Mouse (Mus musculus): ENCODE measurements around the gene Troap. TPM values are rescaled to one million over a fixed set of nuclear protein-coding genes. Genes with fewer than 3 reads are reported as not detected.

Gene Troap
- polyA plus RNA-seq, 1 experiment from 2014 or later, result 25.4 TPM

- Histone ChIP-seq H3K4me1 (replicated peaks) (peaks cover 26% of the 10 kb centered on the region; the same call in 1 of the 2 replicates), H3K9ac (peak overlapping the region; percentile 6; the same call in 1 of the 2 replicates), H3K4me3 (replicated peaks) (peak overlapping the region; percentile 61), H3K27me3 (replicated peaks) (no peaks in the 10 kb centered on the region), H3K36me3 (peaks cover 11% of the 10 kb centered on the region), H3K9me3 (no peaks in the 10 kb centered on the region), H3K27ac (no peak overlapping the region), H3K4me2 (replicated peaks) (peak overlapping the region; percentile 78)
- 50% methylated on average over 7 of the region's 7 CpGs for WGBS
- ATAC-seq, result no peak
Observed at GRCm38 (mm10) chr15:99032726-99033250, 41.6 kb upstream of the Troap start.

GRCm38 (mm10) chr15:99033498-99034270, 40.7 kb upstream of the Troap start:
- Histone ChIP-seq H3K27ac (no peak overlapping the region), H3K4me2 (replicated peaks) (peak overlapping the region; percentile 78; the same call in 1 of the 2 replicates), H3K9me3 (no peaks in the 10 kb centered on the region), H3K4me3 (replicated peaks) (no peak overlapping the region), H3K27me3 (replicated peaks) (no peaks in the 10 kb centered on the region), H3K9ac (no peak overlapping the region), H3K4me1 (replicated peaks) (peaks cover 26% of the 10 kb centered on the region; the same call in 1 of the 2 replicates), H3K36me3 (peaks cover 15% of the 10 kb centered on the region)
- WGBS, result 85% methylated on average over 7 of the region's 7 CpGs
- no peak for ATAC-seq

GRCm38 (mm10) chr15:99035431-99035830, 38.9 kb upstream of the Troap start:
- H3K4me1 ChIP-seq (replicated peaks), result peaks cover 21% of the 10 kb centered on the region; the same call in 1 of the 2 replicates
- H3K4me2 ChIP-seq (replicated peaks), result no peak overlapping the region
- no peaks in the 10 kb centered on the region for H3K9me3 ChIP-seq
- no peak for ATAC-seq
- no peak overlapping the region for H3K4me3 ChIP-seq (replicated peaks)
- no peak overlapping the region for H3K9ac ChIP-seq
- no peak overlapping the region for H3K27ac ChIP-seq
- peaks cover 15% of the 10 kb centered on the region for H3K36me3 ChIP-seq
- 85% methylated on average over 4 of the region's 4 CpGs for WGBS
- no peaks in the 10 kb centered on the region for H3K27me3 ChIP-seq (replicated peaks)

- Histone ChIP-seq H3K27ac (no peak overlapping the region), H3K27me3 (replicated peaks) (no peaks in the 10 kb centered on the region), H3K4me3 (replicated peaks) (no peak overlapping the region), H3K4me2 (replicated peaks) (no peak overlapping the region), H3K9me3 (no peaks in the 10 kb centered on the region), H3K9ac (no peak overlapping the region), H3K4me1 (replicated peaks) (peaks cover 21% of the 10 kb centered on the region; the same call in 1 of the 2 replicates), H3K36me3 (peaks cover 15% of the 10 kb centered on the region)
- no peak for ATAC-seq
- 91% methylated on average over 8 of the region's 8 CpGs for WGBS
Observed at GRCm38 (mm10) chr15:99036249-99036905, 38.0 kb upstream of the Troap start.

GRCm38 (mm10) chr15:99038025-99038424, 36.4 kb upstream of the Troap start:
- no peaks in the 10 kb centered on the region for H3K9me3 ChIP-seq
- no peak overlapping the region for H3K4me2 ChIP-seq (replicated peaks)
- H3K27me3 ChIP-seq (replicated peaks), result no peaks in the 10 kb centered on the region
- no peak overlapping the region for H3K9ac ChIP-seq
- no peak for ATAC-seq
- 96% methylated on average over 1 of the region's 1 CpGs for WGBS
- no peak overlapping the region for H3K27ac ChIP-seq
- H3K36me3 ChIP-seq, result peaks cover 15% of the 10 kb centered on the region
- H3K4me1 ChIP-seq (replicated peaks), result 0 out of 2 replicates have a peak, but pooled peaks cover 8% of the 10 kb centered on the region
- H3K4me3 ChIP-seq (replicated peaks), result no peak overlapping the region

- H3K36me3 ChIP-seq, result peaks cover 13% of the 10 kb centered on the region
- H3K4me1 ChIP-seq (replicated peaks), result 0 out of 2 replicates have a peak, but pooled peaks cover under 1% of the 10 kb centered on the region
- H3K9ac ChIP-seq, result no peak overlapping the region
- H3K4me2 ChIP-seq (replicated peaks), result no peak overlapping the region
- WGBS, result 94% methylated on average over 5 of the region's 5 CpGs
- no peaks in the 10 kb centered on the region for H3K27me3 ChIP-seq (replicated peaks)
- no peak for ATAC-seq
- H3K4me3 ChIP-seq (replicated peaks), result no peak overlapping the region
- no peak overlapping the region for H3K27ac ChIP-seq
- H3K9me3 ChIP-seq, result no peaks in the 10 kb centered on the region
Observed at GRCm38 (mm10) chr15:99038797-99039196, 35.6 kb upstream of the Troap start.

- Histone ChIP-seq H3K27ac (no peak overlapping the region), H3K4me3 (replicated peaks) (no peak overlapping the region), H3K4me2 (replicated peaks) (no peak overlapping the region), H3K27me3 (replicated peaks) (no peaks in the 10 kb centered on the region), H3K9me3 (no peaks in the 10 kb centered on the region), H3K36me3 (peaks cover 12% of the 10 kb centered on the region), H3K4me1 (replicated peaks) (no peaks in the 10 kb centered on the region), H3K9ac (no peak overlapping the region)
- no peak for ATAC-seq
- WGBS, result 89% methylated on average over 4 of the region's 4 CpGs
Observed at GRCm38 (mm10) chr15:99039306-99039705, 35.1 kb upstream of the Troap start.

- H3K9me3 ChIP-seq, result no peaks in the 10 kb centered on the region
- 0 out of 2 replicates have a peak, but pooled peaks have one; percentile 17 for ATAC-seq
- no peak overlapping the region for H3K4me2 ChIP-seq (replicated peaks)
- H3K4me3 ChIP-seq (replicated peaks), result no peak overlapping the region
- H3K27ac ChIP-seq, result no peak overlapping the region
- H3K4me1 ChIP-seq (replicated peaks), result 0 out of 2 replicates have a peak, but pooled peaks cover 2% of the 10 kb centered on the region
- H3K27me3 ChIP-seq (replicated peaks), result no peaks in the 10 kb centered on the region
- peaks cover 7% of the 10 kb centered on the region; the same call in 1 of the 2 replicates for H3K36me3 ChIP-seq
- no peak overlapping the region for H3K9ac ChIP-seq
- 56% methylated on average over 26 of the region's 26 CpGs for WGBS
Observed at GRCm38 (mm10) chr15:99039996-99040919, 34.1 kb upstream of the Troap start.

- no peak for ATAC-seq
- Histone ChIP-seq H3K4me2 (replicated peaks) (no peak overlapping the region), H3K9me3 (no peaks in the 10 kb centered on the region), H3K9ac (no peak overlapping the region), H3K4me1 (replicated peaks) (0 out of 2 replicates have a peak, but pooled peaks cover 2% of the 10 kb centered on the region), H3K27ac (no peak overlapping the region), H3K36me3 (peaks cover 4% of the 10 kb centered on the region; the same call in 1 of the 2 replicates), H3K4me3 (replicated peaks) (no peak overlapping the region), H3K27me3 (replicated peaks) (no peaks in the 10 kb centered on the region)
- WGBS, result 62% methylated on average over 21 of the region's 21 CpGs
Observed at GRCm38 (mm10) chr15:99040920-99041856, 33.2 kb upstream of the Troap start.

GRCm38 (mm10) chr15:99042334-99042733, 32.0 kb upstream of the Troap start:
- WGBS, result 80% methylated on average over 5 of the region's 5 CpGs
- Histone ChIP-seq H3K36me3 (peaks cover 4% of the 10 kb centered on the region; the same call in 1 of the 2 replicates), H3K9ac (no peak overlapping the region), H3K9me3 (no peaks in the 10 kb centered on the region), H3K27ac (no peak overlapping the region), H3K27me3 (replicated peaks) (no peaks in the 10 kb centered on the region), H3K4me1 (replicated peaks) (0 out of 2 replicates have a peak, but pooled peaks cover 2% of the 10 kb centered on the region), H3K4me3 (replicated peaks) (no peak overlapping the region), H3K4me2 (replicated peaks) (no peak overlapping the region)
- no peak for ATAC-seq

- Histone ChIP-seq H3K4me1 (replicated peaks) (0 out of 2 replicates have a peak, but pooled peaks cover 2% of the 10 kb centered on the region), H3K27ac (no peak overlapping the region), H3K4me2 (replicated peaks) (no peak overlapping the region), H3K9me3 (no peaks in the 10 kb centered on the region), H3K27me3 (replicated peaks) (no peaks in the 10 kb centered on the region), H3K4me3 (replicated peaks) (no peak overlapping the region), H3K36me3 (no peaks in the 10 kb centered on the region), H3K9ac (no peak overlapping the region)
- peak; percentile 60 for ATAC-seq
- WGBS, result 28% methylated on average over 3 of the region's 3 CpGs
Observed at GRCm38 (mm10) chr15:99044854-99045253, 29.5 kb upstream of the Troap start.

Measured in intestine, embryonic 15.5 days (tissue).